Mouse (Mus musculus) kidney, adult 8-10 months (tissue): ENCODE data around the gene Mis12.

Experiments used
- DNase-seq, 2 experiments: peaks; one replicate each; pipeline ENCODE4 v3.0.0; 2022

Mis12 gene

GRCm38 (mm10) chr11:71019201-71020068 is at the start of gene Mis12, which contains the start of gene Derl2:
TSS of gene Mis12 (plus strand) at chr11:71019611.
TSS of gene Derl2 (minus strand) at chr11:71019841.
- peak; percentile 99 to 100 for DNase-seq

GRCm38 (mm10) chr11:70969821-70970559 is 49.4 kb upstream of the Mis12 start, which contains the start of the genes Nup88 and Rpain:
TSS of gene Nup88 (minus strand) at chr11:70969973.
TSS of gene Rpain (plus strand) at chr11:70970213.
- peak; percentile 95 for DNase-seq

- peak in 1 of 2 experiments; percentile 25 for DNase-seq
Observed at GRCm38 (mm10) chr11:70970560-70971540, 48.6 kb upstream of the Mis12 start.

- DNase-seq = peak in 1 of 2 experiments; percentile 26
Observed at GRCm38 (mm10) chr11:70972586-70972985, 46.8 kb upstream of the Mis12 start.

- DNase-seq = no peak
Observed at GRCm38 (mm10) chr11:70973947-70974346, 45.5 kb upstream of the Mis12 start.

GRCm38 (mm10) chr11:70975193-70975592 is 44.2 kb upstream of the Mis12 start:
- DNase-seq = no peak

GRCm38 (mm10) chr11:70977293-70977692 is 42.1 kb upstream of the Mis12 start:
- no peak for DNase-seq

- DNase-seq = no peak
Observed at GRCm38 (mm10) chr11:70980232-70980631, 39.2 kb upstream of the Mis12 start.

- DNase-seq = no peak
Observed at GRCm38 (mm10) chr11:70980751-70981510, 38.5 kb upstream of the Mis12 start.

- DNase-seq = no peak
Observed at GRCm38 (mm10) chr11:70982030-70982429, 37.4 kb upstream of the Mis12 start.

- DNase-seq = peak; percentile 91 to 94
Observed at GRCm38 (mm10) chr11:70982557-70983228, 36.7 kb upstream of the Mis12 start, which contains the start of gene C1qbp. TSS of gene C1qbp (minus strand) at chr11:70983026.

- no peak for DNase-seq
Observed at GRCm38 (mm10) chr11:71001167-71001566, 18.2 kb upstream of the Mis12 start.

GRCm38 (mm10) chr11:71003611-71004315 is 15.6 kb upstream of the Mis12 start:
- DNase-seq = peak in 1 of 2 experiments; percentile 60

GRCm38 (mm10) chr11:71004316-71004773 is 15.1 kb upstream of the Mis12 start, which contains the start of gene Dhx33:
TSS of gene Dhx33 (minus strand) at chr11:71004437.
- DNase-seq = peak; percentile 96 to 97

GRCm38 (mm10) chr11:71005046-71005445 is 14.4 kb upstream of the Mis12 start:
- no peak for DNase-seq

- no peak for DNase-seq
Observed at GRCm38 (mm10) chr11:71007026-71007425, 12.4 kb upstream of the Mis12 start.

GRCm38 (mm10) chr11:71007831-71008230 is 11.6 kb upstream of the Mis12 start:
- DNase-seq = no peak

GRCm38 (mm10) chr11:71008321-71008720 is 11.1 kb upstream of the Mis12 start:
- no peak for DNase-seq

GRCm38 (mm10) chr11:71012743-71013142 is 6.7 kb upstream of the Mis12 start:
- DNase-seq = no peak

- DNase-seq = no peak
Observed at GRCm38 (mm10) chr11:71017051-71017450, 2.4 kb upstream of the Mis12 start.
